Mouse (Mus musculus) retina, postnatal 7 days (tissue): ENCODE measurements at regions not wholly inside any gene's neighbourhood (a gene's known extent, or its start where the extent isn't known, plus 50 kb on each side); places are given as distances from the start of the nearest gene placed in this dataset.

Experiments
- DNase-seq: peaks from one replicate; pipeline ENCODE4 v3.0.0-alpha.2; 2012; ENCODE audit warnings: low read depth, low spot score

- DNase-seq: no peak
Observed at GRCm38 (mm10) chr6:98872334-98872733, 529.8 kb upstream of the Gm765 start.

GRCm38 (mm10) chr6:98869772-98870171, 527.2 kb upstream of the Gm765 start:
- DNase-seq: no peak

DNA sequence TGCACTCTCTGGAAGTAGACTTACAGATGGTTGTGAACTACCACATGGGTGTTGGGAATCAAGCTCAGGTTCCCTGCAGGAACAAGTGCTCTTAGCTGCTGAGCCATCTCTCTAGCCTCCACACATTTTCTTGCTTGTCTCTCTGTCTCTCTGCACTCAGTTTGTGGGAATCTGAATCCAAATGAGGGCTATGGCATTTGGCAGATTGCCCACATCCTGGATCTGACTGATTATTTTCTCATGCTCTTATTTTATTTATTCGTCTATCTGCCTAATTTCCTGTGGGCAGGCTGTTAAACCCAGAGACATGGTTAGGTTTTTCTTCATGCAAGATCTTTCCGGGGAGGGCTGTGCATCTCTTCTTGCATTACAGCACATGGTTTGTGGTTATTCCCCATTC, 521.8 kb upstream of the Gm765 start:
- DNase-seq: no peak

- DNase-seq: no peak
Observed at GRCm38 (mm10) chr6:98855958-98856357, 513.4 kb upstream of the Gm765 start.

GRCm38 (mm10) chr6:98850906-98851305, 508.4 kb upstream of the Gm765 start:
- no peak for DNase-seq

DNA sequence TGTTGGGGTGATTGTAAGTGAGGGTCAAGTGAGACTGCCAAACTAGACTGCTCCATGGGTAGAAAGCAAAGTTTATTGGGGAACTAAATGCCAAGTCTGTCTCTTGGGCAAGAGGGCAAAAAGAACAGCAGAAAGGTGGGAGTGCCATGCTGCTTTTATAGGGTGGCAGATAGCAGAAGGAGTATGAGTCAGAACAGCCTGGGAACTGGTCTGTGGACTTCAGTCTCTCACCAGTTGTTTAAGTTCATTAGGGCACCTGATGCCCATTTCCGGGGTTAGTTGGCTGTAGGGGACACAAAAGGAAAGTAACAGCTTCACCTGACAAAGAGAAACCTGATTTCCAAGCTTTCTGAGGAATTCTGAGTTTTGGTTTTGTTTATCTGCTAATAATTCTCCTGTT, 506.3 kb upstream of the Gm765 start:
- DNase-seq: no peak

DNA sequence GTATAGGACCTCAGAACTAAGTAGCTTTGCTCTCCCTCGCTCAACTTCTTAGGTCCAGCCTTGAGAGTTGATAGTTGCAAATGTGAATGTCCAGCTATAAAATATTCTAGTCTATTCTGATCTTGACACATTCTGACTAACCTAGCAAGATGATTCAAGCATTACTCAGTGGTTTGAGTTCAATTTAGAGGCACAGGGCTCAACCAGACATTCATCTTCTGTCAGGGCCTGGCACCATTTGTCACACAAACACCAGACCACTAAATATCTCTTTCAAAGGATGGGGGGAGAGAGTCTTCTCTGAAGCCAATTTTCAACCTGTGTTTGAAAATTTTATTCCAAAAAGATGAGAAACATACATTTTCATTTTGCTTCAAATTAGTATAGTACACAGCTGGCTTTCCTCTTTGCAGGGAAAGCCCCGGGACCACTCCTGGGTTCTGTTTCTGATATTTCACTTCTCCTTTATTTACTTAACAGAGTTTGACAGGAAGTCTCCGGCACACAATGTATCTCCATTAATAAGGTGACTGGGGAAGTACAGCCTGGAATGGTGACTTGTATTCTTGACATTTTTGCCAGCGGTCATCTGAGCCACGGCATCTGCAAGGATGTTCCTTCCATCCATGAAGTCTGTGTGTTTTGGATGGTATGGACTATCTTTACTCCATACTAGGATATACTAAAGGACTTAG, 503.6 kb upstream of the Gm765 start:
- no peak for DNase-seq

DNA sequence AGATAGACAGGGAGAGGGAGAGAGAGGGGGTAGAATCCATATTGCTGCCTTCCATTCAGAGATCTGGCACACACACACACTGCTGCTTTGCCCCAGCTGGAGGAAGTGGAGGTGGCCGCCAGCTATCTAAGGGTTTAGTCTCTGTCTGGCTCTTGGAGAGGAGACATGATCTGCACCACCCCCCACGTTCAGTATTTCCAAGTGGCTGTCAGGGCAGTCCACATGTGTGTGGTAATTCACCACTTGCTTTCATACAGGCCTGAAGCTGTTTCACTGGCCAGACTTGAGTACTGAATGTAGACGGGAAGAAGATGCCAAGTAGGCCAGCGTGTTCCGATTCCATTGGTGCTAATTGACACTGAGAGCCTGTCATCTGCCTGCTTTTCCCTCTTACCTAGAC, 501.0 kb upstream of the Gm765 start:
- no peak for DNase-seq

GRCm38 (mm10) chr6:98842924-98843323, 500.4 kb upstream of the Gm765 start:
- DNase-seq: no peak

DNA sequence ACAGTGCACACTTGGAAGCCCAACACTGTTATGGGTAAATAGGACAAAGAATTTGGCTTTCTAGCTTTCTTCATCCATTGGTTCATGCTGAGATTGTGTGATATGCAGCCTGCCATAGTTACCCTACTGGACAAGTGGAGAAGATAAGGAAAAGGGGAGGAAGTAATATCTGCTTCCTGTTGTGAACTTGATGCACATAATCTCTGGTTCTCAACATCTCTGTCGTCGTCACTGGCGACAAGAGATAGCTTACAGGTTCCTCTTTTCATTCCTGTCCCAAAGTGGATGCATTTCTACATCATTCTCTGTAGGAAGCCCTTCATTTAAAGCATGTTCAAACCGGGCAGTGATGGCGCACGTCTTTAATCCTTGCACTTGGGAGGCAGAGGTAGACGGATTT, 491.4 kb upstream of the Gm765 start:
- DNase-seq: no peak

DNA sequence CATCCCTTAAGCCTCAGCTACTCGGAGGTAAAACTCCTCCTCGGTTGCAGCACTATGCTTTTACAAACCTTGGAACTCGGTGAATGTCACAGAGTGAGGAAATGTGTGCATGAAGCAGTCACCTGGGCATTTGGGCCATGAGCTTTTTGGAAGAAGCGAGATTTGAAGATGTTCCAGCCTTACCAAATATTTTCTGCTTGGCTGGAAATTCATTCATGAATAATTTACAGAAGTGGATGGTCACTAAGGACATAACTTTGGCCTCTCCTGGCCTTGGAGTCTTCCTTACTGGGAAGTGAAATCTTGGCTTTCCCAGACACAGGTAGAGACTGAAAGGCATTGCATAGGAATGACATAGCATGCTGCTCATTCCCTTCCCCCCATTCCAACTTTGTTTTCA, 487.6 kb upstream of the Gm765 start:
- no peak for DNase-seq

GRCm38 (mm10) chr6:98808046-98808445, 465.5 kb upstream of the Gm765 start:
- no peak for DNase-seq

- no peak for DNase-seq
Observed at GRCm38 (mm10) chr6:98803384-98803949, 460.9 kb upstream of the Gm765 start.

- DNase-seq: no peak
Observed at GRCm38 (mm10) chr6:98801061-98801460, 458.5 kb upstream of the Gm765 start.

- no peak for DNase-seq
Observed at GRCm38 (mm10) chr6:98800040-98800439, 457.5 kb upstream of the Gm765 start.

- DNase-seq: no peak
Observed at GRCm38 (mm10) chr6:98797778-98798177, 455.2 kb upstream of the Gm765 start.

- no peak for DNase-seq
Observed at GRCm38 (mm10) chr6:98797373-98797772, 454.8 kb upstream of the Gm765 start.

DNA sequence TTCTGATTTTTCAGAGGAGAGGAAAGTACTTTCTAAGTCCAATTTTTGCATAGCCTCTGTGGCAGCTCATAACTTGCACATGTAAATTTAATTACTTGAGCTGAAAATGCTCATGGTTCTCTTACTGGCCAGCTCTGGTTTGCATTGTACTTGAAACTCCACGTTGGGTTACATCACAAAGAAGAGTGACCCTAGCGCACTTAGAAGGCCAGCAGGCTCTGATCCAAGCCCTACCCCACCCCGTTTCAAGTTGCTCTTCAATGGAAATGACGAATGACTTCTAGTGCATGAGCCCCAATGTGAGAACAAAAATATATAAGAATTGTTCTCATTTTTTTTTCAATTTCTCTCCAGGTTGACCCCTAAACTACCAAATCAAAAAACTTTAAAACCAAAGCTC, 454.1 kb upstream of the Gm765 start:
- no peak for DNase-seq

- DNase-seq: no peak
Observed at GRCm38 (mm10) chr6:98787422-98787821, 444.9 kb upstream of the Gm765 start.

- DNase-seq: no peak
Observed at GRCm38 (mm10) chr6:98782074-98782473, 439.5 kb upstream of the Gm765 start.

DNA sequence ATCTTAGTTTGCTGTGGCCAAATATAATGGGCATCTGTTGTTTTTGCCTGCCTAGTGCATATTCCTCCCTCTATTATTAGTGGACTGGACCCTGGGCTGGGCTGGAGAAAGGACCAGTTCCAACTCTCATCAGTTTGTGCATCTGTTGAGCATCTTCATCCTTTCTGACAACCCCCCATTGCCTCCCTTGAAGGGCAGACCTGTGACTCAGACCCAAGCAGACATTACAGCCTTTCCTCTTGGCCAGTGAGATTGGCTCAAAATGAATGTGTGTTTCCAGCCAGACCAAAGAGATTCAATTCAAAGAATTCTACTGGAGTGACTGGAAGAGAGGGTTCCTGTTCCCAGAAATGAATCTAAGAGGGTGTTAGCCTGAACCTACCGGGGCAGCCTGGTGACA, 433.2 kb upstream of the Gm765 start:
- DNase-seq: no peak

DNA sequence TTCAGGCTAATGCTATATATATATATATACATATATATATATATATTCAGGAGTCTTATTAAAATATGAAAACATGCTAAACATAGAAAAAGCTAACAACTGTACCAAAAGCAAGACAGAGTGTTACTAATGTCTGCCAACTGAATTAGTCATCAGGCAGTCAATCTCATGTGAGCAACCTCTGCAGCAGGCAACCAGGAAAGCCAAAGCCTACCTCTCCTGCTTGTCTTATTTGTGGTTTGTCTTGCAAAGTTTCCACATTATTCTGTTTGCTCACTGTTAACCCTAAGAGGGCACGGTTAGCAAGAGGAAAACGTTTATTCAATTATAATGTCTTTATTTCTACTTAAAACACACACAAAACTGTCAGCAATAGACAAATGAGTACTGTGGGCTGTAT, 427.4 kb upstream of the Gm765 start:
- no peak for DNase-seq

DNA sequence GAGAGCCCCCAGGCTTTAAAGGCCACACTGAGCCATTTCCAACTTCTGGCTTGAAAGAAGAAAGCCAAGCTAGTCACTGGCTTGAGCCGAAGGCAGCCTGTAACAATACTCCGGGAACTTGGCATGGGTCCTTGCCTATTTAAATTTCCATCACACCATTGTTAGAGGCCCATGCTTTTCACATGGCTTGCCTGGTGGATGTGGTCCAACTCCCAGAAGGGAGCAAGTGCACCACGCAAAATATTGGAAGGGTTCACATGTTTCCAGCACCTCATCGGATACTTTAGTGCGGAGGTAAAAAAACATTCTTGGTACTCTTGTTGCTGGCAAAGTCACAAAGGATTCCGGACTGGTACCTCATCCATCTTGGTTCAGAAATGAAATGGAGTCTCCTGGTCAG, 426.8 kb upstream of the Gm765 start:
- no peak for DNase-seq

DNA sequence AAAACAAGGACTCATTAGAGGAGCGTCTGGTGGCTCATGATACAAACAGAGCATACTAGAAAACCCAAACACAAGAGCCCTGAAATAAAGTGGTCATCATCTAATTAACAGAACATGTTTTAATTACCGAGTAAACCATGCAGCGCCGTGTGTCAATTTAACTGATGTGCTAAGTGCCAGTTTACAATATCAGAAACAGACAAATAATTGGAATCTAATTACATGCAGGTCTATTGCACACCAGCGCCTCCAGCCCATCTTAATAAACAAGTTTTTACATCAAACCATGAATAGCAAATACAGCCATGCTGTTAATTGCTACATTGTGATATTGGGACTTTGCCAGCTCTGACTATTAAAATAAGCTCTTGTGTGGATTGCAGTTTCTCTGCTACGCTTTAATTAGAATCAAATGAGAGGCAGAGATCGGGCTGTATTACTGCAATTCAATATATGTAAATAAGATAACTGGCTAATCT, 425.3 kb upstream of the Gm765 start:
- DNase-seq: peak; percentile 32
